Mouse (Mus musculus) ES-E14 (cell line): ENCODE results near the gene Gm21188. TPM values are rescaled to one million over a fixed set of nuclear protein-coding genes. Genes with fewer than 3 reads are reported as not detected.
"Not testable (repeated sequence)": the region's sequence is repeated elsewhere in the genome, so short reads cannot be mapped to it uniquely, and the experiment has no call there.

Experiments used
- DNase-seq: peaks from one replicate; pipeline ENCODE4 v3.0.0-alpha.2; 2013; ENCODE audit warnings: low read depth, low spot score
- H3K27ac ChIP-seq: 2 replicates; pipeline ENCODE4 v1.5.1; 2012; ENCODE audit warnings: low read depth, mild to moderate bottlenecking, low read length, moderate library complexity, mixed read lengths; ENCODE audit not compliant: poor library complexity, insufficient read depth, severe bottlenecking
- H3K36me3 ChIP-seq: 2 replicates; pipeline ENCODE4 v1.6.1; 2012; ENCODE audit warnings: mild to moderate bottlenecking, low read length, moderate library complexity, mixed read lengths; ENCODE audit not compliant: control insufficient read depth, poor library complexity, insufficient read depth, severe bottlenecking
- H3K4me1 ChIP-seq, 2 experiments: fragments of 150-350 bp in 1 of 2; sonication (generic) in 1 of 2; 2 replicates each; pipeline ENCODE4 v1.6.1; 2012; ENCODE audit warnings: low read length in 2 of 2, mild to moderate bottlenecking in 1 of 2, mixed read lengths in 1 of 2; ENCODE audit not compliant: control insufficient read depth in 2 of 2, insufficient read depth in 2 of 2, poor library complexity in 1 of 2
- H3K4me3 ChIP-seq, 2 experiments: fragments of 150-350 bp in 1 of 2; sonication (generic) in 1 of 2; 2 replicates each; pipeline ENCODE4 v1.5.1; 2012; ENCODE audit warnings: low read length in 2 of 2, low read depth in 1 of 2, mild to moderate bottlenecking in 1 of 2, mixed read lengths in 1 of 2; ENCODE audit not compliant: insufficient read depth in 1 of 2, poor library complexity in 1 of 2, severe bottlenecking in 1 of 2
- H3K9ac ChIP-seq: 2 replicates; pipeline ENCODE4 v1.6.1; 2012; ENCODE audit warnings: low read depth, mild to moderate bottlenecking, low read length, mixed read lengths; ENCODE audit not compliant: poor library complexity, insufficient read depth, severe bottlenecking
- H3K9me3 ChIP-seq: fragments of 150-350 bp; sonication (generic); 2 replicates; pipeline ENCODE4 v1.6.1; 2012; ENCODE audit warnings: low read depth, mild to moderate bottlenecking, low read length; ENCODE audit not compliant: control insufficient read depth, insufficient read depth
- in situ Hi-C, 2 experiments: fragments of 600-800 bp; cut with MboI; formaldehyde crosslinking; loops; one replicate each; pipeline ENCODE4 v1.15.1; 2025; ENCODE audit warnings: low sequenced_read_pairs in 2 of 2, inconsistent platforms in 1 of 2; ENCODE audit not compliant: unreplicated experiment in 2 of 2
- total RNA-seq: library from RNA; depleted of rRNA; stranded (reverse); fragments of 300-350 nt; gene quantifications from 2 replicates; pipeline ENCODE4 v1.2.3, GENCODE M21; 2012

Gm21188 gene
- total RNA-seq, 1 experiment = not detected

- H3K9ac ChIP-seq, in situ Hi-C loops, H3K4me1 ChIP-seq, H3K9me3 ChIP-seq, H3K27ac ChIP-seq, DNase-seq, H3K4me3 ChIP-seq, H3K36me3 ChIP-seq: not testable (repeated sequence)
Measured at GRCm38 (mm10) chr13:120025004-120025403, 27.0 kb downstream of the Gm21188 start.

GRCm38 (mm10) chr13:120024581-120024980 lies 27.4 kb downstream of the Gm21188 start:
- H3K4me1 ChIP-seq, H3K4me3 ChIP-seq, in situ Hi-C loops, H3K9me3 ChIP-seq, H3K36me3 ChIP-seq, H3K27ac ChIP-seq, H3K9ac ChIP-seq, DNase-seq: not testable (repeated sequence)

DNA sequence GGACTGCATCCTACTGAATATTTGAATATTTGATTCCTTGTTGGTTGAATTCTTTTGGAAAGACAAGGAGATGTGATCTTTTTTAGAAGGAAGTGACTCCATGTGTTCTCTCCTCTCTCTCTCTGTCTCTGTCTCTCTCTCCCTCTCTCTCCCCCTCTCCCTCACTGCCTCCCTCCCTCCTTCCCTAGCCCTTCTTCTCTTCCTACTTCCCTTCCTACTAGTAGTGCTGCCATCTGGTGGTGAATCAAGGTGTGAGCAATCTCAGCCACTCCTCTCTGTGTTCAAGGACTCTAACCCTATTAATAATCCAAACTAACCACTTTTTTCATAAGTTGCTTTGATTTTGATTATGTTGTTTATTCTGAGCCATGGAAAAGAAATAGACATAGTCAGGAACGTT lies 30.5 kb downstream of the Gm21188 start:
- H3K36me3 ChIP-seq, in situ Hi-C loops, H3K27ac ChIP-seq, DNase-seq, H3K9me3 ChIP-seq, H3K4me3 ChIP-seq, H3K9ac ChIP-seq, H3K4me1 ChIP-seq: not testable (repeated sequence)

DNA sequence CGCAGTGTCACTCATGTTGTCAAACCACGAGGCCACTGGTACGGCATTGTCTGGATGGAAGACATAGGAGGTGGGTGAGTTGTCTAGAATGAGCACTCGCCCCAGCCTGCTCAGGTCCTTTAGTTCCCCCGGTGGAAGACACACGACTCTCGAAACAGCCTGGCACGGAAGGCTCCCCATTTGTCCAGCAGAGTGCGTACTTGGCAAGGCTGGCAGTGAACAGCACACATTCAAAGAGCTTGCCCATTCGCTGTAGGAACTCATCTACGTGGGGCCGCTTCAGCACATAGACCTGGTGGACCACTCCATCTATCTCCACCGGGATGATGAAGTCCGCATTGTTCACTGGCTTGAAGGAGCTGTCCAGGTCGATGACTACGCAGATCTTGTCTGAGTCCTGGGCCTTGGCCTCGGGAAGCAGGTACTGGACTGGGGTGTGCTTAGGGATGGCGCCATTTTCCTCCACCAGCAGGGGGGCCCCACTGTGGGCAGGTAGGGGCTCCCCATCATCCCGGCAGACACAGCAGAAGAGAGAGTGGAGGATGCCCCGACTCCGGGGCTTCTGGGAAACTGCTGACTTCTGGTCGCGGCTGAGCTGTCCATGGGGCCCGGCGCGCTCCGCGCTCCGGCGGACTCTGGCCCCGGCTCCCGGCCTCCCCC lies 36.5 kb downstream of the Gm21188 start:
- H3K27ac ChIP-seq, H3K9me3 ChIP-seq, H3K9ac ChIP-seq, DNase-seq, H3K4me3 ChIP-seq, in situ Hi-C loops, H3K4me1 ChIP-seq, H3K36me3 ChIP-seq: not testable (repeated sequence)

DNA sequence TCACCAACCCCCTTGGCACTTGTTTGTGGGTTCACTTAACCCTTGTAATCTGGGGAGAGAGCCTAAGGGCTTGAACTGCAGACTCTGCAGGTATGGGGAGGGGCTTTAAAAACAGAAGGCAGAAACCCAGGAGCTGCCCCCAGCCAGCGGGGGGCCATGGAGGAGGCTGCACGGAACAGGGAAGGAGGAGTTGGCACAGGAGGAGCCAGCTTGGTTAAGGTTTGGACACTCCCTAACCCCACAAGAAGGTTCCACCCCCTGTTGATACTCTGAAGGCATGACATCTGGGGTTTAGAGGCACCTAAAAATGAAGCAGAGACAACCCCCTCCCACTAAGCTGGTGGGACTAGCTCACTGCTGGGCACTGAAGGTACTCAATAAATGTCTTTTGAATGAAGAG lies 38.0 kb downstream of the Gm21188 start:
- H3K36me3 ChIP-seq, DNase-seq, H3K4me3 ChIP-seq, in situ Hi-C loops, H3K9me3 ChIP-seq, H3K27ac ChIP-seq, H3K4me1 ChIP-seq, H3K9ac ChIP-seq: not testable (repeated sequence)

DNA sequence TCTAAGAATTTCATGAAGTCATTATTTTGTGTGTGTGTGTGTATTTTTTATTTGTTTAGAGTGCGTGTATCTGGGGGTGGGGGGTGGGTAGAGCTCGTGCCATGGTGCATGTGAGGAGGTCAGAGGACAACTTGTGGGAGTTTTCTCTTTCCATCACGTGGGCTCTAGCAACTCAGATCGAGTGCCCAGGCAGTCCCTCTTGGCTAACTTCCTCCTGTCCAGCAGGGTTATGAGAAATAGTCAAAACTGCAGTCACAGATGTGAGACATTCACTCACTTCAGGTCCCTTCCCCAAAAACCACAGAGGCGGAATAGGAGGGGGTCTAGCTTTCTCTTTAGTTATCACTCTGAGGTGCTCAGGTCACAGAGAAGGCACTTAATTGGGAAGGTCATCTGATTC lies 38.5 kb downstream of the Gm21188 start:
- H3K9ac ChIP-seq, in situ Hi-C loops, H3K36me3 ChIP-seq, H3K27ac ChIP-seq, H3K9me3 ChIP-seq, H3K4me1 ChIP-seq, DNase-seq, H3K4me3 ChIP-seq: not testable (repeated sequence)

- H3K27ac ChIP-seq, in situ Hi-C loops, H3K9me3 ChIP-seq, H3K4me3 ChIP-seq, H3K4me1 ChIP-seq, H3K36me3 ChIP-seq, H3K9ac ChIP-seq, DNase-seq: not testable (repeated sequence)
Measured at GRCm38 (mm10) chr13:120010068-120010467, 41.9 kb downstream of the Gm21188 start.

- H3K4me3 ChIP-seq, H3K9me3 ChIP-seq, H3K27ac ChIP-seq, H3K4me1 ChIP-seq, H3K9ac ChIP-seq, in situ Hi-C loops, H3K36me3 ChIP-seq, DNase-seq: not testable (repeated sequence)
Measured at GRCm38 (mm10) chr13:119999215-119999614, 52.8 kb downstream of the Gm21188 start.
